Mouse (Mus musculus) bone marrow, adult 2 months (tissue): Measurements from ENCODE around the gene Slc44a2. TPM values are rescaled to one million over a fixed set of nuclear protein-coding genes. Genes with fewer than 3 reads are reported as not detected.

Experiments
- H3K27ac ChIP-seq: fragments of 200-500 bp; 2 replicates; pipeline ENCODE4 v1.5.1; 2012; ENCODE audit warnings: low read depth, mild to moderate bottlenecking, control low read depth, inconsistent platforms, low read length; ENCODE audit not compliant: control insufficient read depth, poor library complexity, insufficient read depth
- H3K4me1 ChIP-seq: fragments of 200-500 bp; 2 replicates; pipeline ENCODE4 v1.6.1; 2011; ENCODE audit warnings: low read length; ENCODE audit not compliant: control insufficient read depth, insufficient read depth
- H3K4me3 ChIP-seq: fragments of 200-500 bp; replicated peaks from 2 replicates; pipeline ENCODE3; 2011; ENCODE audit warnings: mild to moderate bottlenecking, low read depth, low read length, control low read depth; ENCODE audit not compliant: control insufficient read depth
- CTCF ChIP-seq: fragments of 200-500 bp; IDR thresholded peaks from 2 replicates; pipeline ENCODE4 v1.5.1; 2011; ENCODE audit warnings: low read length, control low read depth; ENCODE audit not compliant: control insufficient read depth, insufficient read depth
- POLR2A ChIP-seq: fragments of 200-500 bp; IDR thresholded peaks from 2 replicates; pipeline ENCODE4 v1.6.1; 2011; ENCODE audit warnings: low read depth, mild to moderate bottlenecking, control low read depth, low read length, borderline replicate concordance; ENCODE audit not compliant: control insufficient read depth
- WGBS: fragments of 180-500 bp; shearing (Covaris S2); methylation state at CpG from one replicate; pipeline ENCODE4 v1.1.7; 2018; 5-methylcytosine and 5-hydroxymethylcytosine counted together
- polyA plus RNA-seq: library from polyadenylated mRNA; stranded (reverse); fragments of >200 nt; gene quantifications from 2 replicates; pipeline ENCODE4 v1.2.4, GENCODE M21; 2011; ENCODE audit warnings: low replicate concordance; ENCODE audit not compliant: missing spikeins, insufficient read depth, insufficient read length

The Slc44a2 gene
- polyA plus RNA-seq, 1 experiment = 106 TPM

DNA sequence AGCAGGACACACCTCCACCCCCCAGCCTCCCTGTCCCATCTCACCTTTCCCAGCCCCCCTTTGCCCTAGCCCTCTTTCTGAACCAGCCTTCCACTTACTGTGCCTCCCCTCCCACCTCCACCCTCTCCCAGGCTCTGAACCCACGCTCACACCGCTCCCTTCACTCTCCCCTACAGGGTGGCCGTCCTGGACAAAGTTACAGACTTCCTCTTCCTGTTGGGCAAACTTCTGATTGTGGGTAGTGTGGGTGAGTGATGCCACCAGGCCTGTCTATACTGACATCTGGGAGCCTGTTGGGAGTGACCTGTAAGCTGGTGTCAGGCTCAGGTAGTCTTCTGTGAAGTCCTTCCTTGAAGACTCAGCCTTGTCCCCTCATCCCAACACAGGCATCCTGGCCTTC, 27.7 kb downstream of the Slc44a2 start:
- Histone ChIP-seq H3K27ac (peak overlapping the region; percentile 46), H3K4me3 (no peak overlapping the region), H3K4me1 (peaks cover 2% of the 10 kb centered on the region)
- TF ChIP-seq POLR2A = no peak
- TF ChIP-seq CTCF = no peak
- WGBS = 26% methylated on average over 3 of the region's 3 CpGs

DNA sequence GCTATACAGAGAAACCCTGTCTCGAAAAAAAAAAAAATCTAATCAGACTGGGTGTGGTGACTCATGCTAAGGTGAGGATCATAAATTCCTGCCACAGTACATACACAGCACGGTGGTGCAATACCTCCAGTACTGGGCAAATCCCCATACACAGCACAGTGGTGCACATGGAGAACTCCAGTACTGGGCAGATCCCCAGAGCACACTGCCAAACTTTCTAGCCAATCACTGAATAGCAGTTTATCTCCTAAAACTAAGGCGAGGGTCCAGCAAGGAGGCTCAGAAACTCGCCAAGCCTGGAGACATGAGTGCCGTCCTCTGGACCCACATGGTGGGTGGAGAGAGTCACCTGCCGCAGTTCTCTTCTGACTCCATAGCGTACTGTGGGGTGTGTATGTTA, 30.7 kb downstream of the Slc44a2 start:
- 73% methylated on average over 7 of the region's 7 CpGs for WGBS
- TF ChIP-seq CTCF = no peak
- TF ChIP-seq POLR2A = no peak
- H3K4me1 ChIP-seq = peaks cover 2% of the 10 kb centered on the region
- H3K4me3 ChIP-seq = no peak overlapping the region
- no peak overlapping the region for H3K27ac ChIP-seq

GRCm38 (mm10) chr9:21351702-21352377, 31.3 kb downstream of the Slc44a2 start:
- Histone ChIP-seq H3K4me3 (no peak overlapping the region), H3K27ac (no peak overlapping the region), H3K4me1 (peaks cover 2% of the 10 kb centered on the region)
- TF ChIP-seq CTCF (no peak), POLR2A (no peak)
- WGBS = 76% methylated on average over 4 of the region's 4 CpGs

DNA sequence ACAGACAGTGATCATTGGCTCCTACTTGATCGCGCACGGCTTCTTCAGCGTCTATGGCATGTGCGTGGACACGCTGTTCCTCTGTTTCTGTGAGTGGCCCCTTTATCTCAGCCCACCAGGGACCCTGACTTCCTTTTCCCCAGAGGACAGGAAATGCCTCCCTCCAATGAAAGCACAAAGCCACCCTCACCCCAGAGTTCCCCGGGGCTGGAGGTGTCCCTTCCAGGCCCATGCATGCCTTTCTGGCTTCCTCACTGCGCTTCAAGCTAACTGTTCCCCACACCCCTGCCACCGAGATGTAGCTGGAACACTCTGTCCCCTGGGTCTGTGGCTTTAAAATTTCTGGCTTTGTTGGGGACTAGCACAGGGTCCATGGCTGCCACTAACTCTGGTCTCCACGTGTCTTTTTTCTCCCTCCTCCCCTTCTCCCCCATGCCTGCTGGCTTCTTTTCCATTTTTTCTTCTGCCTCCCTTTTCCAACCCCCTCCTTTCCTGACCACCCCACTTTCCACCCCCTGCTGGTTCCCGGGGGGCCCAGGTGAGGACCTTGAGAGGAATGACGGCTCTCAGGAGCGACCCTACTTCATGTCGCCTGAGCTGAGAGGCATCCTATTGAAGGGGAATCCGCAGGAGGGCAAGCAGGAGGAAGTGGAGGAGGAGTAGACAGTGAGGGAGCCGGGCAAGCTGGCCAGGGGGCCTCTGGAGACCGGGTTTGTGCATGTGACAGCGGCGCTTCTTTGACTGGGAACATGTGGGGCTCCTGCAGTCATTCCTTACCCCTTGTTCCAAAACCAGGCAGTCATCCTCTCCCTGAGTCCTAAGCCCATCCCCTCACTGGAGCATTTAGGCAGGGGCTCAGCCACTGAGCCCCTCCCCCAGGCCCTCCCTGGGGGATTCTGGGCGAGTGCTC, 32.2 kb downstream of the Slc44a2 start:
- H3K4me3 ChIP-seq = no peak overlapping the region
- peaks cover 2% of the 10 kb centered on the region for H3K4me1 ChIP-seq
- WGBS = 23% methylated on average over 20 of the region's 20 CpGs
- TF ChIP-seq CTCF (no peak), POLR2A (no peak)
- no peak overlapping the region for H3K27ac ChIP-seq

- TF ChIP-seq CTCF (no peak), POLR2A (no peak)
- Histone ChIP-seq H3K27ac (no peak overlapping the region), H3K4me3 (no peak overlapping the region), H3K4me1 (peaks cover under 1% of the 10 kb centered on the region)
- 64% methylated on average over 2 of the region's 2 CpGs for WGBS
These were observed 32.8 kb downstream of the Slc44a2 start for GRCm38 (mm10) chr9:21353373-21353686.

GRCm38 (mm10) chr9:21354796-21355195, 34.3 kb downstream of the Slc44a2 start:
- 89% methylated on average over 6 of the region's 6 CpGs for WGBS
- H3K4me1 ChIP-seq = no peaks in the 10 kb centered on the region
- no peak overlapping the region for H3K4me3 ChIP-seq

GRCm38 (mm10) chr9:21356981-21357718, 36.7 kb downstream of the Slc44a2 start:
- WGBS = 0% methylated on average over 1 of the region's 1 CpGs
- TF ChIP-seq CTCF = peak; percentile 22; the same call in 1 of the 2 replicates
- TF ChIP-seq POLR2A = no peak
- Histone ChIP-seq H3K4me3 (no peak overlapping the region), H3K27ac (no peak overlapping the region), H3K4me1 (no peaks in the 10 kb centered on the region)

More at GRCm38 (mm10) chr9:21354796-21355195, 34.3 kb downstream of the Slc44a2 start:
- TF ChIP-seq POLR2A = no peak
- no peak for TF ChIP-seq CTCF
- no peak overlapping the region for H3K27ac ChIP-seq
